Mouse (Mus musculus): ENCODE measurements around the gene Npr1. TPM values are rescaled to one million over a fixed set of nuclear protein-coding genes. Genes with fewer than 3 reads are reported as not detected.

Gene Npr1
- total RNA-seq, 1 experiment: 16.4 TPM

- H3K4me1 ChIP-seq (ENCODE audit: control insufficient read depth in 2 of 2, insufficient read depth in 2 of 2, low read length in 2 of 2, poor library complexity in 1 of 2): peaks cover 0 to 34% of the 10 kb centered on the region in 2 experiments; a peak in 2 of 4 replicates
- H3K9me3 ChIP-seq (ENCODE audit: control insufficient read depth, insufficient read depth, low read depth, low read length): no peaks in the 10 kb centered on the region
- peak overlapping the region; percentile 73 for H3K9ac ChIP-seq (ENCODE audit: insufficient read depth, low read depth, low read length, poor library complexity, severe bottlenecking)
- in situ Hi-C loops (cut with MboI; ENCODE audit: low sequenced_read_pairs in 2 of 2, unreplicated experiment in 2 of 2): no loop called here
- H3K36me3 ChIP-seq (ENCODE audit: control insufficient read depth, insufficient read depth, low read length, poor library complexity, severe bottlenecking): 0 out of 2 replicates have a peak, but pooled peaks cover 3% of the 10 kb centered on the region
- no peak for TF ChIP-seq CHD2 (IDR thresholded peaks at IDR 0.05; ENCODE audit: low read depth, low read length)
- TF ChIP-seq ZNF384 (IDR thresholded peaks at IDR 0.05; ENCODE audit: low read depth, low read length): no peak
- TF ChIP-seq MAFK (IDR thresholded peaks at IDR 0.05; ENCODE audit: insufficient read depth, low read depth, low read length): no peak
- no peak for TF ChIP-seq ZC3H11A (IDR thresholded peaks at IDR 0.05; ENCODE audit: borderline replicate concordance, low read depth, low read length)
- no peak for TF ChIP-seq HCFC1 (IDR thresholded peaks at IDR 0.05; ENCODE audit: borderline replicate concordance, insufficient read depth, low read length)
- DNase-seq (ENCODE audit: low read depth, low spot score): no peak
- peak overlapping the region; percentile 62 to 70 for H3K4me3 ChIP-seq (ENCODE audit: insufficient read depth in 1 of 2, low read depth in 1 of 2, low read length in 2 of 2, poor library complexity in 1 of 2, severe bottlenecking in 1 of 2)
- peak overlapping the region; percentile 85 for H3K27ac ChIP-seq (ENCODE audit: insufficient read depth, low read depth, low read length, poor library complexity, severe bottlenecking)
Measured at GRCm38 (mm10) chr3:90450874-90451273, 14.8 kb downstream of the Npr1 start.

GRCm38 (mm10) chr3:90448626-90449025 lies 17.0 kb downstream of the Npr1 start:
- Histone ChIP-seq H3K36me3 (ENCODE audit: control insufficient read depth, insufficient read depth, low read length, poor library complexity, severe bottlenecking) (no peaks in the 10 kb centered on the region), H3K4me1 (ENCODE audit: control insufficient read depth in 2 of 2, insufficient read depth in 2 of 2, low read length in 2 of 2, poor library complexity in 1 of 2) (peaks cover 6 to 37% of the 10 kb centered on the region in 2 experiments), H3K9me3 (ENCODE audit: control insufficient read depth, insufficient read depth, low read depth, low read length) (no peaks in the 10 kb centered on the region), H3K9ac (ENCODE audit: insufficient read depth, low read depth, low read length, poor library complexity, severe bottlenecking) (0 out of 2 replicates have a peak overlapping the region, but pooled peaks have one; percentile 26), H3K27ac (ENCODE audit: insufficient read depth, low read depth, low read length, poor library complexity, severe bottlenecking) (peak overlapping the region; percentile 80; the same call in 1 of the 2 replicates), H3K4me3 (ENCODE audit: insufficient read depth in 1 of 2, low read depth in 1 of 2, low read length in 2 of 2, poor library complexity in 1 of 2, severe bottlenecking in 1 of 2) (no peak overlapping the region)
- TF ChIP-seq MAFK (IDR thresholded peaks at IDR 0.05; ENCODE audit: insufficient read depth, low read depth, low read length) (no peak), ZC3H11A (IDR thresholded peaks at IDR 0.05; ENCODE audit: borderline replicate concordance, low read depth, low read length) (no peak), HCFC1 (IDR thresholded peaks at IDR 0.05; ENCODE audit: borderline replicate concordance, insufficient read depth, low read length) (no peak), CHD2 (IDR thresholded peaks at IDR 0.05; ENCODE audit: low read depth, low read length) (no peak), ZNF384 (IDR thresholded peaks at IDR 0.05; ENCODE audit: low read depth, low read length) (no peak)
- in situ Hi-C loops (cut with MboI; ENCODE audit: low sequenced_read_pairs in 2 of 2, unreplicated experiment in 2 of 2): no loop called here
- no peak for DNase-seq (ENCODE audit: low read depth, low spot score)

GRCm38 (mm10) chr3:90447123-90447494 lies 18.6 kb downstream of the Npr1 start:
- no peaks in the 10 kb centered on the region for H3K9me3 ChIP-seq (ENCODE audit: control insufficient read depth, insufficient read depth, low read depth, low read length)
- no peak for TF ChIP-seq ZC3H11A (IDR thresholded peaks at IDR 0.05; ENCODE audit: borderline replicate concordance, low read depth, low read length)
- in situ Hi-C loops (cut with MboI; ENCODE audit: low sequenced_read_pairs in 2 of 2, unreplicated experiment in 2 of 2): no loop called here
- peaks cover 6 to 38% of the 10 kb centered on the region in 2 experiments for H3K4me1 ChIP-seq (ENCODE audit: control insufficient read depth in 2 of 2, insufficient read depth in 2 of 2, low read length in 2 of 2, poor library complexity in 1 of 2)
- H3K4me3 ChIP-seq (ENCODE audit: insufficient read depth in 1 of 2, low read depth in 1 of 2, low read length in 2 of 2, poor library complexity in 1 of 2, severe bottlenecking in 1 of 2): peak overlapping the region; percentile 37 to 43
- peak overlapping the region; percentile 58 for H3K9ac ChIP-seq (ENCODE audit: insufficient read depth, low read depth, low read length, poor library complexity, severe bottlenecking)
- H3K36me3 ChIP-seq (ENCODE audit: control insufficient read depth, insufficient read depth, low read length, poor library complexity, severe bottlenecking): no peaks in the 10 kb centered on the region
- H3K27ac ChIP-seq (ENCODE audit: insufficient read depth, low read depth, low read length, poor library complexity, severe bottlenecking): peak overlapping the region; percentile 97
- DNase-seq (ENCODE audit: low read depth, low spot score): no peak

- peak overlapping the region; percentile 58 for H3K9ac ChIP-seq (ENCODE audit: insufficient read depth, low read depth, low read length, poor library complexity, severe bottlenecking)
- peak overlapping the region; percentile 97 for H3K27ac ChIP-seq (ENCODE audit: insufficient read depth, low read depth, low read length, poor library complexity, severe bottlenecking)
- in situ Hi-C loops (cut with MboI; ENCODE audit: low sequenced_read_pairs in 2 of 2, unreplicated experiment in 2 of 2): no loop called here
- peak; percentile 97 for DNase-seq (ENCODE audit: low read depth, low spot score)
- TF ChIP-seq ZNF384 (IDR thresholded peaks at IDR 0.05; ENCODE audit: low read depth, low read length) (0 out of 2 replicates have a peak, but pooled peaks have one; percentile 27), ZC3H11A (IDR thresholded peaks at IDR 0.05; ENCODE audit: borderline replicate concordance, low read depth, low read length) (no peak), HCFC1 (IDR thresholded peaks at IDR 0.05; ENCODE audit: borderline replicate concordance, insufficient read depth, low read length) (peak; percentile 40; the same call in 1 of the 2 replicates), CHD2 (IDR thresholded peaks at IDR 0.05; ENCODE audit: low read depth, low read length) (0 out of 2 replicates have a peak, but pooled peaks have one; percentile 24)
- H3K4me1 ChIP-seq (ENCODE audit: control insufficient read depth in 2 of 2, insufficient read depth in 2 of 2, low read length in 2 of 2, poor library complexity in 1 of 2): peaks cover 6 to 33% of the 10 kb centered on the region in 2 experiments
- H3K36me3 ChIP-seq (ENCODE audit: control insufficient read depth, insufficient read depth, low read length, poor library complexity, severe bottlenecking): no peaks in the 10 kb centered on the region
- peak overlapping the region; percentile 43 to 54 for H3K4me3 ChIP-seq (ENCODE audit: insufficient read depth in 1 of 2, low read depth in 1 of 2, low read length in 2 of 2, poor library complexity in 1 of 2, severe bottlenecking in 1 of 2)
- H3K9me3 ChIP-seq (ENCODE audit: control insufficient read depth, insufficient read depth, low read depth, low read length): no peaks in the 10 kb centered on the region
Measured at GRCm38 (mm10) chr3:90446389-90447122, 19.1 kb downstream of the Npr1 start.
